Mouse (Mus musculus): ENCODE measurements around the gene Arhgef3. TPM values are rescaled to one million over a fixed set of nuclear protein-coding genes. Genes with fewer than 3 reads are reported as not detected.

Arhgef3 gene
- polyA plus RNA-seq, 1 experiment, result 2.6 TPM

GRCm38 (mm10) chr14:27405452-27405851 lies 290.8 kb downstream of the Arhgef3 start:
- no peak overlapping the region for H3K9ac ChIP-seq (ENCODE audit: low read depth, poor library complexity, severe bottlenecking)
- H3K9me3 ChIP-seq (replicated peaks; ENCODE audit: control insufficient read depth, insufficient read depth, low read length, poor library complexity, severe bottlenecking), result no peaks in the 10 kb centered on the region
- H3K4me1 ChIP-seq (ENCODE audit: control insufficient read depth, insufficient read depth, low read length), result no peaks in the 10 kb centered on the region
- H3K27me3 ChIP-seq (ENCODE audit: control insufficient read depth, insufficient read depth, low read length, poor library complexity, severe bottlenecking), result no peaks in the 10 kb centered on the region
- H3K36me3 ChIP-seq (ENCODE audit: control insufficient read depth, insufficient read depth, low read length, poor library complexity, severe bottlenecking), result no peaks in the 10 kb centered on the region
- H3K27ac ChIP-seq (ENCODE audit: insufficient read depth, low read length), result no peak overlapping the region
- H3K4me3 ChIP-seq (ENCODE audit: low read depth, low read length), result no peak overlapping the region
- TF ChIP-seq POLR2A (IDR thresholded peaks at IDR 0.05; ENCODE audit: insufficient read depth, low read length), result no peak
- no peak for TF ChIP-seq CTCF (IDR thresholded peaks at IDR 0.05; ENCODE audit: low read depth, low read length)
- TF ChIP-seq EP300 (IDR thresholded peaks at IDR 0.05; ENCODE audit: insufficient read depth, low read depth, low read length), result no peak

GRCm38 (mm10) chr14:27405947-27406346 lies 291.2 kb downstream of the Arhgef3 start:
- H3K36me3 ChIP-seq (ENCODE audit: control insufficient read depth, insufficient read depth, low read length, poor library complexity, severe bottlenecking), result no peaks in the 10 kb centered on the region
- TF ChIP-seq CTCF (IDR thresholded peaks at IDR 0.05; ENCODE audit: low read depth, low read length) (no peak), POLR2A (IDR thresholded peaks at IDR 0.05; ENCODE audit: insufficient read depth, low read length) (no peak), EP300 (IDR thresholded peaks at IDR 0.05; ENCODE audit: insufficient read depth, low read depth, low read length) (no peak)

GRCm38 (mm10) chr14:27408240-27408639 lies 293.5 kb downstream of the Arhgef3 start:
- Histone ChIP-seq H3K27me3 (ENCODE audit: control insufficient read depth, insufficient read depth, low read length, poor library complexity, severe bottlenecking) (no peaks in the 10 kb centered on the region), H3K9ac (ENCODE audit: low read depth, poor library complexity, severe bottlenecking) (no peak overlapping the region), H3K27ac (ENCODE audit: insufficient read depth, low read length) (no peak overlapping the region)

More at GRCm38 (mm10) chr14:27405947-27406346, 291.2 kb downstream of the Arhgef3 start:
- Histone ChIP-seq H3K27ac (ENCODE audit: insufficient read depth, low read length) (no peak overlapping the region), H3K27me3 (ENCODE audit: control insufficient read depth, insufficient read depth, low read length, poor library complexity, severe bottlenecking) (no peaks in the 10 kb centered on the region), H3K9me3 (replicated peaks; ENCODE audit: control insufficient read depth, insufficient read depth, low read length, poor library complexity, severe bottlenecking) (no peaks in the 10 kb centered on the region), H3K9ac (ENCODE audit: low read depth, poor library complexity, severe bottlenecking) (no peak overlapping the region), H3K4me1 (ENCODE audit: control insufficient read depth, insufficient read depth, low read length) (no peaks in the 10 kb centered on the region), H3K4me3 (ENCODE audit: low read depth, low read length) (no peak overlapping the region)

GRCm38 (mm10) chr14:27409662-27410061 lies 295.0 kb downstream of the Arhgef3 start:
- Histone ChIP-seq H3K27ac (ENCODE audit: insufficient read depth, low read length) (no peak overlapping the region), H3K36me3 (ENCODE audit: control insufficient read depth, insufficient read depth, low read length, poor library complexity, severe bottlenecking) (no peaks in the 10 kb centered on the region), H3K27me3 (ENCODE audit: control insufficient read depth, insufficient read depth, low read length, poor library complexity, severe bottlenecking) (no peaks in the 10 kb centered on the region), H3K4me3 (ENCODE audit: low read depth, low read length) (no peak overlapping the region), H3K4me1 (ENCODE audit: control insufficient read depth, insufficient read depth, low read length) (no peaks in the 10 kb centered on the region), H3K9ac (ENCODE audit: low read depth, poor library complexity, severe bottlenecking) (no peak overlapping the region), H3K9me3 (replicated peaks; ENCODE audit: control insufficient read depth, insufficient read depth, low read length, poor library complexity, severe bottlenecking) (no peaks in the 10 kb centered on the region)
- TF ChIP-seq EP300 (IDR thresholded peaks at IDR 0.05; ENCODE audit: insufficient read depth, low read depth, low read length) (no peak), POLR2A (IDR thresholded peaks at IDR 0.05; ENCODE audit: insufficient read depth, low read length) (no peak), CTCF (IDR thresholded peaks at IDR 0.05; ENCODE audit: low read depth, low read length) (no peak)

More at GRCm38 (mm10) chr14:27408240-27408639, 293.5 kb downstream of the Arhgef3 start:
- Histone ChIP-seq H3K4me3 (ENCODE audit: low read depth, low read length) (no peak overlapping the region), H3K9me3 (replicated peaks; ENCODE audit: control insufficient read depth, insufficient read depth, low read length, poor library complexity, severe bottlenecking) (no peaks in the 10 kb centered on the region), H3K36me3 (ENCODE audit: control insufficient read depth, insufficient read depth, low read length, poor library complexity, severe bottlenecking) (no peaks in the 10 kb centered on the region), H3K4me1 (ENCODE audit: control insufficient read depth, insufficient read depth, low read length) (no peaks in the 10 kb centered on the region)
- TF ChIP-seq CTCF (IDR thresholded peaks at IDR 0.05; ENCODE audit: low read depth, low read length) (no peak), POLR2A (IDR thresholded peaks at IDR 0.05; ENCODE audit: insufficient read depth, low read length) (no peak), EP300 (IDR thresholded peaks at IDR 0.05; ENCODE audit: insufficient read depth, low read depth, low read length) (no peak)

- no peak overlapping the region for H3K27ac ChIP-seq (ENCODE audit: insufficient read depth, low read length)
- no peaks in the 10 kb centered on the region for H3K9me3 ChIP-seq (replicated peaks; ENCODE audit: control insufficient read depth, insufficient read depth, low read length, poor library complexity, severe bottlenecking)
- H3K27me3 ChIP-seq (ENCODE audit: control insufficient read depth, insufficient read depth, low read length, poor library complexity, severe bottlenecking), result no peaks in the 10 kb centered on the region
- no peak for TF ChIP-seq POLR2A (IDR thresholded peaks at IDR 0.05; ENCODE audit: insufficient read depth, low read length)
- TF ChIP-seq CTCF (IDR thresholded peaks at IDR 0.05; ENCODE audit: low read depth, low read length), result no peak
- TF ChIP-seq EP300 (IDR thresholded peaks at IDR 0.05; ENCODE audit: insufficient read depth, low read depth, low read length), result no peak
- no peak overlapping the region for H3K4me3 ChIP-seq (ENCODE audit: low read depth, low read length)
- H3K36me3 ChIP-seq (ENCODE audit: control insufficient read depth, insufficient read depth, low read length, poor library complexity, severe bottlenecking), result no peaks in the 10 kb centered on the region
- no peaks in the 10 kb centered on the region for H3K4me1 ChIP-seq (ENCODE audit: control insufficient read depth, insufficient read depth, low read length)
- no peak overlapping the region for H3K9ac ChIP-seq (ENCODE audit: low read depth, poor library complexity, severe bottlenecking)
Measured at GRCm38 (mm10) chr14:27411492-27411891, 296.8 kb downstream of the Arhgef3 start.

- TF ChIP-seq EP300 (IDR thresholded peaks at IDR 0.05; ENCODE audit: insufficient read depth, low read depth, low read length) (no peak), POLR2A (IDR thresholded peaks at IDR 0.05; ENCODE audit: insufficient read depth, low read length) (no peak), CTCF (IDR thresholded peaks at IDR 0.05; ENCODE audit: low read depth, low read length) (no peak)
- no peak overlapping the region for H3K9ac ChIP-seq (ENCODE audit: low read depth, poor library complexity, severe bottlenecking)
- no peaks in the 10 kb centered on the region for H3K36me3 ChIP-seq (ENCODE audit: control insufficient read depth, insufficient read depth, low read length, poor library complexity, severe bottlenecking)
- H3K27me3 ChIP-seq (ENCODE audit: control insufficient read depth, insufficient read depth, low read length, poor library complexity, severe bottlenecking), result no peaks in the 10 kb centered on the region
- no peak overlapping the region for H3K27ac ChIP-seq (ENCODE audit: insufficient read depth, low read length)
- no peak overlapping the region for H3K4me3 ChIP-seq (ENCODE audit: low read depth, low read length)
- H3K9me3 ChIP-seq (replicated peaks; ENCODE audit: control insufficient read depth, insufficient read depth, low read length, poor library complexity, severe bottlenecking), result no peaks in the 10 kb centered on the region
- H3K4me1 ChIP-seq (ENCODE audit: control insufficient read depth, insufficient read depth, low read length), result no peaks in the 10 kb centered on the region
Measured at GRCm38 (mm10) chr14:27412699-27413098, 298.0 kb downstream of the Arhgef3 start.
